Mouse (Mus musculus): ENCODE results near the gene Fkbp5. TPM values are rescaled to one million over a fixed set of nuclear protein-coding genes. Genes with fewer than 3 reads are reported as not detected.

Fkbp5 gene
- polyA plus RNA-seq, 1 experiment from 2014 or later, result 35.0 TPM

DNA sequence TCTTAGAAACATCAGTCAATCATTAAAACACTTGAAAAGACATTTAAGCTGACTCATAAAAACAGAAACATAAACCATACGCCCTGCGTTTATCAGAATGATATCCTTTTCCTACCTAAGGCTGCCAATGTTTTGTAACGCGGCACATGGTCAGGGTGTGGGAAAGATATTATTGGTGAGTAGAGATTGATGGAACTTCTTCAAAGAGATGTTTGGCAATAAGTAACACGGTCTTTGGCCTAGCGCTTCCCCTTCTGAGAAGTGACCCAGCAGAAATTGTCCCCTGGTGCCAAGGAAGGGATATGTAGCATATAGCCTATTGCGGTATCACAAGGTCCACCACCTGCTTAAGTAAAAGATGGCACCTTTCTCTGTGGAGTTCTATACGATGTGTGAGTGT lies 21.5 kb downstream of the Fkbp5 start:
- Histone ChIP-seq H3K36me3 (no peaks in the 10 kb centered on the region), H3K4me2 (no peak overlapping the region), H3K9me3 (replicated peaks) (no peaks in the 10 kb centered on the region), H3K27ac (no peak overlapping the region), H3K4me1 (peaks cover 7% of the 10 kb centered on the region), H3K9ac (no peak overlapping the region), H3K4me3 (replicated peaks) (no peak overlapping the region), H3K27me3 (no peaks in the 10 kb centered on the region)
- no peak for ATAC-seq (replicated peaks; ENCODE audit: low FRiP score)
- 88% methylated on average over 8 of the region's 8 CpGs for WGBS

DNA sequence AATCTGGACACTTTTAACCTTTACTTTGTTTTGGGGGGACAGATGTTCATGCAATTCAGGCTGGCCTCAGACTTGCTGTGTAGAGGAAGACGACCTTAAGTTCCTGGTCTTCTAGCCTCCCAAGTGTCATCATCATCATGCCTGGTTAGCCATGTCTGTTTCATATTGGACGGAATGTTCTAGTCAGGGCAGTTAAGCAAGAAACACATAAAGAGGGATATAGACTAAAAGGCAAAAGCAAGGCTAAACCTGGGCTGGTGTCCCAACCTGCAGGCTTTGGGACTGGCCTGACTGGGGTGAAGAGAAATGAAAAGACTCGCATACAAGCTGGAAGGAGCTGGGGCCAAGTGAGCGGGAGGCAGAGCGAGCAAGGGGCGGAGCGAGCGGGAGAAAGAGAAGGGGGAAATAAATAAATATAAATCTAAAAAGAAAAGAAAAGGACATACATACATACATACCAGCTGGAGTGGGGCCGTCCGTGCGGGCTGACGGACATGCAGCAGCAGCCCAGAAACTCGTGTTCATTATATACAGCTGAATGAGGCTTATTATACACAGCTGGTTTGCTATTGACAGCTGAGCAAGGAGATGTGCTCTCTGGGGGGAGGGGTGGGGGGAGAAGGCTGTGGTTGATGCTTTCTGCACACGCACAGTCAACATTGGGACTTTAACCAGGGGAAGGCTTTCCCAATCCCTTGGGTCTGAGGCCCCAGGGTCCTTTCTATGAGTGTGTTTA lies 26.1 kb downstream of the Fkbp5 start:
- Histone ChIP-seq H3K27ac (no peak overlapping the region), H3K9ac (no peak overlapping the region), H3K9me3 (replicated peaks) (no peaks in the 10 kb centered on the region), H3K4me2 (no peak overlapping the region), H3K27me3 (no peaks in the 10 kb centered on the region), H3K4me1 (peaks cover 13% of the 10 kb centered on the region), H3K36me3 (no peaks in the 10 kb centered on the region), H3K4me3 (replicated peaks) (no peak overlapping the region)
- WGBS, result 75% methylated on average over 14 of the region's 14 CpGs
- ATAC-seq (replicated peaks; ENCODE audit: low FRiP score), result no peak

DNA sequence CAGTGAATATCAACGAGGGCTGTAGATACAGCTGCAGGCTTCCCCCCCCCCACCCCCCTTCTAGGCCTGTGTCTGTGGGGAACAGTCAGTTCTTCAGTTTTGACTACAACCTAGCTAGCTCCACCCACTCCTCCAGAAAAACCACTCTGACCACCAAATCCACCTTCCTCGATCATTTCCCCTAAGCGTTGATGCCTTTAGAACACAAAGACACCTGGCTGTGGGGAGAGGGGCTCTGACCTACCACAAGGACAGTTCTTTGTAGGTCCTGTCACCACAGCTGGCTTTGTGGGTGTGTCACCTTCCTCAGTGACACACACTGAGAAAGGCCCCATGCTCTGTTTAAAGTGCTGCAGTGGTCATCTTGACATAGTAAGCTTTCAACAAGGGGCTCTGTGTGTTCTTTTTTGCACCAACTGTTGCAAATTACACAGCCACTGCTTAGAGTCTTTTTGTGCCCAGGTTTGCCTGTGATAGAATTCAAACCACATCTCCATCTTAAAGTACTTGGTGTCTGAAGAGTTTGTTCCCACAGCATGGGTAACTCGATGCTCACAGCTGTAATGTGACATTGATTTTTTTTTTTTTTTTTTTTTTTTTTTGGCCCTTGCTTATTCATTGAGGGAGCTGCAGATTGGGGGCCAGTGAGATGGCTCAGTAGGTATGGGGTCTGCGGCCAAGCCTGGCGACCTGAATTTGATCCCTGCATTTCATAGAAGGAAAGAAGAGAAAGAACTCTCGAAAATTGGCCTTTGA lies 28.9 kb downstream of the Fkbp5 start:
- H3K9ac ChIP-seq, result no peak overlapping the region
- 72% methylated on average over 7 of the region's 7 CpGs for WGBS
- H3K27me3 ChIP-seq, result no peaks in the 10 kb centered on the region
- H3K27ac ChIP-seq, result no peak overlapping the region
- no peaks in the 10 kb centered on the region for H3K9me3 ChIP-seq (replicated peaks)
- no peak for ATAC-seq (replicated peaks; ENCODE audit: low FRiP score)
- no peak overlapping the region for H3K4me2 ChIP-seq
- no peaks in the 10 kb centered on the region for H3K36me3 ChIP-seq
- H3K4me3 ChIP-seq (replicated peaks), result no peak overlapping the region
- peaks cover 21% of the 10 kb centered on the region for H3K4me1 ChIP-seq

DNA sequence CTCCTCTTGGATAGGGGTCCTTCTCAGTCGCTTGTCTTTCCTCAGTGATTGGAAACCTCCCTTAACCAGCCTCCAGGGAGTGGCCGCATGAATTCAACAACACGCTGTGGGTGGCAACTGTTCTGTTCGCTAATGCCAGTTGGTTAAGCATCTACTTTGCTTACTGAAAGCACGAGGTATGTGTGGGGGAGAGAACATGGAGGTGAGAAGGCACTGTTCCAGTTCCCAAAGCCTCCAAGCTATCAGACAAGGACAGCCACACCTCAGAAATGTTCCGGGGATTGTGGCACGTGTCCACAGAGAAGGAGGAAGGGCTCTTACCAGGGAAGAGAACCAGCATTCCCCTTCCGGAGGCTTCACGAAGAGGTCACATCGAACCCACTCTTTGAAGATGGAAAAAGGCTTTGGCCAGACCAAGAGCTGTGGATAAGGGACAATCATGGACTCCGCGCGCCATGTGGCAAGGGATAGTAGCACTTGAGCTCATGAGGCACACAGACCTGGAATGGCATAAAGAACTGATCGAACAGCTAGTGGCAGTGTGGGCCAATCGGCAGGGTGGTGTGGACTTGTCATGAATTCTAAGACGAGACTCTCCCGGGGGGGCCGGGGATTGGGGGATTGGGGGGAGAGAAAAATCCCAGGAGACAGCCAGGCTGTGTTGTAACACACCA lies 29.6 kb downstream of the Fkbp5 start:
- H3K9me3 ChIP-seq (replicated peaks), result no peaks in the 10 kb centered on the region
- no peak overlapping the region for H3K4me3 ChIP-seq (replicated peaks)
- no peak overlapping the region for H3K27ac ChIP-seq
- WGBS, result 89% methylated on average over 18 of the region's 18 CpGs
- no peak overlapping the region for H3K9ac ChIP-seq
- H3K27me3 ChIP-seq, result no peaks in the 10 kb centered on the region
- no peak overlapping the region for H3K4me2 ChIP-seq
- no peaks in the 10 kb centered on the region for H3K36me3 ChIP-seq
- peaks cover 23% of the 10 kb centered on the region for H3K4me1 ChIP-seq
- ATAC-seq (replicated peaks; ENCODE audit: low FRiP score), result no peak

DNA sequence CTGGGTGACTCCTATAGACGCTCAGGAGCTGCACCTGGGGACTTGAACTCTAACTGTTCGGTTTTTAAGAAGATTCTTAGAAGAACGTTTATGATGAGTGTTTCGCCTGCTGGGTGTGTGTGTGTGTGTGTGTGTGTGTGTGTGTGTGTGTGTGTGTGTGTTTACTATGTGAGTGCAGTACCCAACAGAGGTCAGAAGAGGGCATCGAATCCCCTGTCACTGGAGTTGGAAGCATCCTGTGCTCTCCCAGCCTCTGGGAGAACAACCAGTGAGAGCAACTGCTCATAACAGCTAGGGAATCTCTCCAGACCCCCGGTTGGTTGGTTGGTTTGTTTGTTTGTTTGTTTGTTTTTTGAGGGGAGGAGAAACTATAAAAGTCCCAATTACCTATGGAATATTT lies 30.6 kb downstream of the Fkbp5 start:
- Histone ChIP-seq H3K4me3 (replicated peaks) (no peak overlapping the region), H3K9ac (no peak overlapping the region), H3K4me1 (peaks cover 24% of the 10 kb centered on the region), H3K4me2 (peak overlapping the region; percentile 77; the same call in 1 of the 2 replicates), H3K36me3 (no peaks in the 10 kb centered on the region), H3K9me3 (replicated peaks) (no peaks in the 10 kb centered on the region), H3K27me3 (no peaks in the 10 kb centered on the region), H3K27ac (no peak overlapping the region)
- WGBS, result 78% methylated on average over 6 of the region's 6 CpGs
- ATAC-seq (replicated peaks; ENCODE audit: low FRiP score), result no peak

DNA sequence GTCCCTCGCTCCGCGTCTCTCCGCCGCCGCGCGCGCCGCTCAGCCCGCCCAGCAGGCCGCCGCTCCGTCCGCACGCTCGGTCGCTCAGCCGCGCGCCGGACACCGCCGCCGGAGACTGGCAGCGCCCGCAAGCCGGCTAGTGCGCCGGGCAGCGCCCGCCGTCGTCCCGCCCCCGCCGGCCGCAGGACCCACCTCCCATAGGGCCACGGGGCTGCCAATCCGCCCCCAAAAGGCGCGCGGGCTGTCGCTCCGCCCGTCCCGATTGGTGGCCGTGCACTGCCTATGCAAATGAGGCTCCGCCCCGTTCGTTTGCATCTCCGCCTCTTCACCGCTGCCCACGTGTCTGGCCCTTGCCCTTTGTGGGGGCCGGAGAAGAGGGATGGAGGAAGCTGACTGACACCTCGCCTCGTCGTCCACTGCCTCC lies 31.3 kb downstream of the Fkbp5 start:
- Histone ChIP-seq H3K36me3 (no peaks in the 10 kb centered on the region), H3K4me2 (peak overlapping the region; percentile 77), H3K4me3 (replicated peaks) (peak overlapping the region; percentile 90), H3K27me3 (no peaks in the 10 kb centered on the region), H3K27ac (peak overlapping the region; percentile 88), H3K4me1 (peaks cover 17% of the 10 kb centered on the region), H3K9ac (peak overlapping the region; percentile 79), H3K9me3 (replicated peaks) (no peaks in the 10 kb centered on the region)
- peak; percentile 98 for ATAC-seq (replicated peaks; ENCODE audit: low FRiP score)
- 0% methylated on average over 38 of the region's 58 CpGs for WGBS

DNA sequence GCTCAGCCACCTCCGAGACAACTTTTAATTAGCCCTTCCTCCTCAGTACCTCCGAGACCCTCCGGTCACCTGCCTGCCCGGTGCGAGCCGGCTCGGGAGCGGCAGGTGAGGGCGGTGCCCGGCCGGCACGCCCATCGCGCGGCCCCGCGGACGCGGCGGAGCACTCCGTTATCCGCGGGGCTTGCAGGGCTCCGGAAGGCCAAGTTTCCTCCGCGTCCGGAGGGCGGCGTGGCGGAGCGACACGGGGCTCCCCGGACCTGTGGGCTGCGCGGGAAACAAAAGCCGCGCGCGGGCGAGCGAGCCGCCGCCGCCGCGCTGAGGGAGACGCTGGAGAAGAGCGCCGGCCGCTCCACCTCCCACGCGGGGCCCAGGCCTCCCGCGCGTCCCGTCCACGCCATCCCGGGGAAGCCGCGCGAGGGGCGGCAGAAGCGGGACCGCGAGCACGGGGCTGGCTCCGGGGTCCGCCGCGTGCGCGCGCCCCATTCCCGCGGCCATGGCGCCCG lies 31.8 kb downstream of the Fkbp5 start:
- no peaks in the 10 kb centered on the region for H3K9me3 ChIP-seq (replicated peaks)
- under 1% methylated on average over 47 of the region's 77 CpGs for WGBS

DNA sequence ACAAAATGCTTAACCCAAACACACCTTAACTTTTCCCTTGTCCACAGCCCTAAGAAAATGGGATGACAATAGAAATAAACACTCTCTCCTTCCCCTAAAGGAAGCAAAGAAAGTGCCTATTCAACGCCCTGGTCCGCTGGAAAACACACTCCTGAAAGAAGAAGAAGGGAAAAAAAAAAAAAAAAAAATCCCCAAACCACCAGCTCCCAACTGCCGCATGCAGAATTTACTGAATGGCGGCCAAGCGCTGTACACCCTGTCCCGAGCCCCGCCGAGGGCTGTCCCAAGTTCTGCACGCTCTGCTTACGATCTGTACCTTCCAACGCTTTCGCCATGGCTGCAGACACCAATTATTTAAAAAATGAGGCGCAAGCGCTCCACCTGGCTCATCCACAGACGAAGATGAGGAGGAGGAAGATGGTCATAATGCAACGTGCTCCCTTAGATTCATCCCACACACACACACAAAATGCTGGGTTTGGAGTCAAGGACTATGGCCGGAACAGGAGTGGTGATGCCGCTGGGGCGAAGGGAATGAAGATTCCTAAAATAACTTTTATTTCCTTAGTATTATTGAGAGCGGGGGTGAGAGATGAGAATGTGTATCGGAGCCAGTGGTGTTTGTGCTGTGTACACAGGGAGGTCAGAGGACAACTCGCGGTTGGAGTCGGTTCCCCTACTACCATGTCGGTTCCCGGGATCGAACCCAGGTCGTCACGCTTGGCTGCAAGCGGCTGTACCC lies 32.5 kb downstream of the Fkbp5 start:
- ATAC-seq (replicated peaks; ENCODE audit: low FRiP score), result no peak
- H3K9me3 ChIP-seq (replicated peaks), result no peaks in the 10 kb centered on the region
- H3K27ac ChIP-seq, result peak overlapping the region; percentile 88
- H3K27me3 ChIP-seq, result no peaks in the 10 kb centered on the region
- peaks cover 17% of the 10 kb centered on the region for H3K4me1 ChIP-seq
- H3K36me3 ChIP-seq, result no peaks in the 10 kb centered on the region
- H3K4me3 ChIP-seq (replicated peaks), result peak overlapping the region; percentile 90
- H3K4me2 ChIP-seq, result peak overlapping the region; percentile 77
- peak overlapping the region; percentile 79 for H3K9ac ChIP-seq
- WGBS, result 5% methylated on average over 30 of the region's 30 CpGs

More for the DNA sequence above, 31.8 kb downstream of the Fkbp5 start:
- peak; percentile 41 for ATAC-seq (replicated peaks; ENCODE audit: low FRiP score)
- Histone ChIP-seq H3K4me2 (peak overlapping the region; percentile 77), H3K9ac (peak overlapping the region; percentile 79), H3K4me3 (replicated peaks) (peak overlapping the region; percentile 90), H3K27ac (peak overlapping the region; percentile 88), H3K27me3 (no peaks in the 10 kb centered on the region), H3K36me3 (no peaks in the 10 kb centered on the region), H3K4me1 (peaks cover 17% of the 10 kb centered on the region)

DNA sequence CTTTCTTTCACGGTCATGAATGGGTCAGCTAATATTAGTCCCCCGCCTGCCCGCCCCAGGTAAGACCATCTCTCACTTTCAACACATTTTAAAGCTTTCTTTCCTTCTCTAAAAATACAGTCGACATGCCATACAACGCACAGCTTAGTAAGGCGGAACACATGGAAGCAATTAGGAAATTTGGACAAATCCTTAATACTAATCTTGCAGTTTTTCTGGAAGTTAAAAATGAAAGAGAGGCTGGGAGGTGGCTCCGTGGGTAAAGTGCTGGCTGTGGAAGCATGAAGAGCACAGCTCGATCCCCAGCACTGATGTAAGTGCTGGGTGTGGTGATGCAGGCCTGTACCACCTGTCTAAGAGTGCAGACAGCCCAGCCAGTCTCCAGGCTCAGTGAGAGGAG lies 39.9 kb downstream of the Fkbp5 start:
- no peaks in the 10 kb centered on the region for H3K9me3 ChIP-seq (replicated peaks)
- H3K9ac ChIP-seq, result no peak overlapping the region
- H3K4me1 ChIP-seq, result peaks cover 3% of the 10 kb centered on the region
- no peak overlapping the region for H3K4me2 ChIP-seq
- H3K27me3 ChIP-seq, result no peaks in the 10 kb centered on the region
- 76% methylated on average over 8 of the region's 8 CpGs for WGBS
- H3K36me3 ChIP-seq, result no peaks in the 10 kb centered on the region
- no peak for ATAC-seq (replicated peaks; ENCODE audit: low FRiP score)
- no peak overlapping the region for H3K27ac ChIP-seq
- no peak overlapping the region for H3K4me3 ChIP-seq (replicated peaks)

DNA sequence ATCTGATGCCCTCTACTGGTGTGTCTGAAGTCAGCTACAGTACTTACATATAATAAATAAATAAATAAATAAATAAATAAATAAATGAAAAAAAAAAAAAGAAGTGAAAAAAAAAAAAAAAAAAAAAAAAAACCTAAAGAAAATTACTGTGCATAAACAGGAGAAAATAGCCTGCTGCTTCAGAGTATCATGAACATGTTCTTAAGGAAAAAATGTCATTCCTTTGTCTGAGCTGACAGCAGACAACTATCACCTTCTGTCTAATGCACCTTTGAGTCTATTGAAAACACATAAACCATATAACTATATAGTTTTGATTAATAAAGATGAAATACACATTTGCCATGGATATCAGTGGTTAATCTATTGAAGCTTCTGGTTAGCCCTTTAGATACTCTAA lies 40.9 kb downstream of the Fkbp5 start:
- no peak overlapping the region for H3K9ac ChIP-seq
- H3K27ac ChIP-seq, result no peak overlapping the region
- H3K9me3 ChIP-seq (replicated peaks), result no peaks in the 10 kb centered on the region
- no peaks in the 10 kb centered on the region for H3K27me3 ChIP-seq
- peaks cover 13% of the 10 kb centered on the region for H3K4me1 ChIP-seq
- no peak for ATAC-seq (replicated peaks; ENCODE audit: low FRiP score)
- H3K36me3 ChIP-seq, result no peaks in the 10 kb centered on the region
- no peak overlapping the region for H3K4me3 ChIP-seq (replicated peaks)
- H3K4me2 ChIP-seq, result no peak overlapping the region

DNA sequence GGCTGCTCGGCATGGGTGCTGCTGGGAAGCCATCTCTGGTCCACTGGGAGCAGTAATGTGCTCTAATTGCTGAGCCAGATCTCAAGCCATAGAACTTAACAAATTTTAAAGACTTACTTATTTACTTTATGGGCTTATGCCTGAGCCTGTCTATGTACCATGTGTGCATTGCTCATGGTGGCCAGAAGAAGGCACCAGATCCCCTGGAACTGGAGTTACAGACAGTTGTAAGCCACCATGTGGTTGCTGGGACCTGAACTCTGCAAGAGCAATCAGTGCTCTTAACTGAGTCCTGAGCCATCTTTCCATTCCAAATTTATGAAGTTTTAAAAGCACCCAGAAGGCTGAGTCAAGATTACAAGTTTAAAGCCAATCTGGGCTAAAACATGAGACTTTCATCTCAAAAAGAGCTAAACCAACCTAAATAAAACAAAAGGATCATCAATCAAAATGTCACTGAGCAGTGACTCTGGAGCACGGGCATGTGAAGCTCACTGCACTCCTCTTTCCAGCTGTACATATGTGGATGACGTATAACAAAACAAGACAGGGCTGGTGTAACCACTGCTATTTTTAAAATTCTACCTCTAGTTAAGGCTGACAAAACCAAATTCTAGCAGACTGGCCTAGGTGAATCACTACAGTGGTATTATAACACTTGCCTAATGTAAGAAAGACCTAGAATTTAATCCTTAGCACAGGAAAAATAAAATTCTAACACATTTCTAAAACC lies 41.6 kb downstream of the Fkbp5 start:
- Histone ChIP-seq H3K9ac (no peak overlapping the region), H3K9me3 (replicated peaks) (no peaks in the 10 kb centered on the region), H3K27ac (no peak overlapping the region), H3K36me3 (no peaks in the 10 kb centered on the region), H3K4me3 (replicated peaks) (no peak overlapping the region), H3K27me3 (no peaks in the 10 kb centered on the region), H3K4me1 (peaks cover 18% of the 10 kb centered on the region), H3K4me2 (no peak overlapping the region)
- no peak for ATAC-seq (replicated peaks; ENCODE audit: low FRiP score)
- 56% methylated on average over 3 of the region's 3 CpGs for WGBS
